Mouse (Mus musculus) CH12.LX (cell line): ENCODE measurements around the gene Hbp1. TPM values are rescaled to one million over a fixed set of nuclear protein-coding genes. Genes with fewer than 3 reads are reported as not detected.

Source experiments
- DNase-seq: peaks from one replicate; pipeline ENCODE4 v3.0.0-alpha.2; 2013; ENCODE audit errors: extremely low read depth
- H3K27ac ChIP-seq: 2 replicates; pipeline ENCODE4 v1.5.1; 2012; ENCODE audit warnings: low read depth, mild to moderate bottlenecking, control low read depth, moderate library complexity; ENCODE audit not compliant: insufficient read depth
- H3K27me3 ChIP-seq: replicated peaks from 2 replicates; pipeline ENCODE3; 2012; ENCODE audit warnings: inconsistent platforms
- H3K36me3 ChIP-seq, 2 experiments: replicated peaks in 1 of 2; 2 replicates each; pipeline versions ENCODE3 to v1.6.1; 2012; ENCODE audit warnings: inconsistent platforms in 1 of 2, low read length in 1 of 2, mild to moderate bottlenecking in 1 of 2, mixed read lengths in 1 of 2, moderate library complexity in 1 of 2; ENCODE audit not compliant: control insufficient read depth in 1 of 2, insufficient read depth in 1 of 2
- H3K4me1 ChIP-seq, 2 experiments: 2 replicates each; pipeline ENCODE4 v1.6.1; 2012; ENCODE audit warnings: inconsistent platforms in 1 of 2, moderate library complexity in 1 of 2; ENCODE audit not compliant: insufficient read depth in 2 of 2, control insufficient read depth in 1 of 2
- H3K4me2 ChIP-seq: 2 replicates; pipeline ENCODE4 v1.6.1; 2012; ENCODE audit warnings: low read depth, mild to moderate bottlenecking, control low read depth; ENCODE audit not compliant: poor library complexity, insufficient read depth, severe bottlenecking
- H3K4me3 ChIP-seq, 3 experiments: fragments of 150-350 bp in 1 of 3; sonication (generic) in 1 of 3; replicated peaks in 1 of 3; 2 replicates each; pipeline versions ENCODE3 to v1.5.1; 2011 to 2012; ENCODE audit warnings: low read depth in 2 of 3, low read length in 2 of 3, mild to moderate bottlenecking in 2 of 3, moderate library complexity in 2 of 3, control low read depth in 1 of 3, improper control_type of control experiment in 1 of 3, inconsistent platforms in 1 of 3, mixed read lengths in 1 of 3; ENCODE audit not compliant: poor library complexity in 1 of 3
- H3K79me2 ChIP-seq: replicated peaks from 2 replicates; pipeline ENCODE4 v1.6.1; 2012; ENCODE audit warnings: mild to moderate bottlenecking, moderate library complexity; ENCODE audit not compliant: control insufficient read depth, poor library complexity, insufficient read depth, severe bottlenecking; ENCODE audit errors: extremely low read depth
- H3K9ac ChIP-seq: 2 replicates; pipeline ENCODE4 v1.6.1; 2012; ENCODE audit warnings: low read depth, mild to moderate bottlenecking, control low read depth, moderate library complexity; ENCODE audit not compliant: insufficient read depth
- H3K9me3 ChIP-seq: replicated peaks from 2 replicates; pipeline ENCODE3; 2012; ENCODE audit warnings: low read length, inconsistent platforms, mixed read lengths
- CHD1 ChIP-seq: IDR thresholded peaks from 2 replicates; pipeline ENCODE4 v1.6.1; 2012; ENCODE audit warnings: low read depth, low read length, improper control_type of control experiment, inconsistent platforms
- CHD2 ChIP-seq: IDR thresholded peaks from 2 replicates; pipeline ENCODE4 v1.6.1; 2011; ENCODE audit warnings: low read length, improper control_type of control experiment
- CTCF ChIP-seq, 2 experiments: IDR thresholded peaks in 1 of 2; conservative IDR thresholded peaks in 1 of 2; 2 replicates each; pipeline ENCODE4 v1.5.1; 2011 to 2012; ENCODE audit warnings: low read depth in 2 of 2, low read length in 2 of 2, improper control_type of control experiment in 1 of 2, inconsistent platforms in 1 of 2, mild to moderate bottlenecking in 1 of 2, moderate library complexity in 1 of 2
- E2F4 ChIP-seq: IDR thresholded peaks from 2 replicates; pipeline ENCODE4 v1.6.1; 2011; ENCODE audit warnings: low read depth, low read length, improper control_type of control experiment; ENCODE audit not compliant: insufficient replicate concordance
- EP300 ChIP-seq: IDR thresholded peaks from 2 replicates; pipeline ENCODE4 v1.6.1; 2011; ENCODE audit warnings: low read length, improper control_type of control experiment
- HCFC1 ChIP-seq: IDR thresholded peaks from 2 replicates; pipeline ENCODE4 v1.6.1; 2012; ENCODE audit warnings: low read depth, mild to moderate bottlenecking, inconsistent platforms, low read length, improper control_type of control experiment
- IRF4 ChIP-seq: IDR thresholded peaks from 2 replicates; pipeline ENCODE4 v1.6.1; 2014; ENCODE audit warnings: low read depth, mild to moderate bottlenecking, inconsistent platforms, low read length, improper control_type of control experiment
- JUN ChIP-seq: IDR thresholded peaks from 2 replicates; pipeline ENCODE4 v1.6.1; 2011; ENCODE audit warnings: low read depth, mild to moderate bottlenecking, low read length, improper control_type of control experiment, moderate library complexity; ENCODE audit not compliant: insufficient read depth
- JUND ChIP-seq: conservative IDR thresholded peaks from 2 replicates; pipeline ENCODE4 v1.6.1; 2011; ENCODE audit warnings: low read depth, low read length, improper control_type of control experiment
- KAT2A ChIP-seq: IDR thresholded peaks from 2 replicates; pipeline ENCODE4 v1.6.1; 2012; ENCODE audit warnings: low read length, improper control_type of control experiment, inconsistent platforms; ENCODE audit not compliant: insufficient replicate concordance
- MEF2A ChIP-seq: IDR thresholded peaks from 2 replicates; pipeline ENCODE4 v1.6.1; 2014; ENCODE audit warnings: low read depth, mild to moderate bottlenecking, inconsistent platforms, low read length, improper control_type of control experiment, borderline replicate concordance
- MXI1 ChIP-seq: IDR thresholded peaks from 2 replicates; pipeline ENCODE4 v1.6.1; 2011; ENCODE audit warnings: mild to moderate bottlenecking, low read depth, low read length, improper control_type of control experiment
- NELFE ChIP-seq: IDR thresholded peaks from 2 replicates; pipeline ENCODE4 v1.6.1; 2011; ENCODE audit warnings: low read depth, low read length, improper control_type of control experiment
- NRF1 ChIP-seq: IDR thresholded peaks from 2 replicates; pipeline ENCODE4 v1.6.1; 2014; ENCODE audit warnings: low read depth, mild to moderate bottlenecking, inconsistent platforms, low read length, improper control_type of control experiment, moderate library complexity
- PAX5 ChIP-seq: IDR thresholded peaks from 2 replicates; pipeline ENCODE4 v1.6.1; 2012; ENCODE audit warnings: low read length, inconsistent platforms, mixed read lengths
- RAD21 ChIP-seq: IDR thresholded peaks from 2 replicates; pipeline ENCODE4 v1.6.1; 2011; ENCODE audit warnings: low read depth, mild to moderate bottlenecking, low read length, improper control_type of control experiment, moderate library complexity
- RCOR1 ChIP-seq: conservative IDR thresholded peaks from 2 replicates; pipeline ENCODE4 v1.6.1; 2012; ENCODE audit warnings: low read depth, mild to moderate bottlenecking, inconsistent platforms, low read length, improper control_type of control experiment
- SMC3 ChIP-seq: IDR thresholded peaks from 2 replicates; pipeline ENCODE4 v1.6.1; 2011; ENCODE audit warnings: low read depth, low read length, improper control_type of control experiment
- TBP ChIP-seq: conservative IDR thresholded peaks from 2 replicates; pipeline ENCODE4 v1.6.1; 2011; ENCODE audit warnings: low read depth, low read length, improper control_type of control experiment
- UBTF ChIP-seq: IDR thresholded peaks from 2 replicates; pipeline ENCODE4 v1.6.1; 2012; ENCODE audit warnings: low read depth, mild to moderate bottlenecking, inconsistent platforms, low read length, improper control_type of control experiment, moderate library complexity
- USF1 ChIP-seq: IDR thresholded peaks from 2 replicates; pipeline ENCODE4 v1.6.1; 2014; ENCODE audit warnings: low read depth, mild to moderate bottlenecking, inconsistent platforms, low read length, improper control_type of control experiment
- USF2 ChIP-seq: conservative IDR thresholded peaks from 2 replicates; pipeline ENCODE4 v1.6.1; 2011; ENCODE audit warnings: low read depth, low read length, improper control_type of control experiment
- ZC3H11A ChIP-seq: IDR thresholded peaks from 2 replicates; pipeline ENCODE4 v1.6.1; 2012; ENCODE audit warnings: low read depth, mild to moderate bottlenecking, inconsistent platforms, low read length, improper control_type of control experiment
- ZNF384 ChIP-seq: IDR thresholded peaks from 2 replicates; pipeline ENCODE4 v1.6.1; 2012; ENCODE audit warnings: low read depth, low read length, improper control_type of control experiment, inconsistent platforms
- dilution Hi-C: fragments of 300-500 bp; cut with MboI; formaldehyde crosslinking; loops from 2 replicates; pipeline ENCODE4 v1.14.3; 2020; ENCODE audit warnings: low sequenced_read_pairs; ENCODE audit not compliant: extremely low pct_unique_long_range_greater_than_20kb, extremely low pct_ligation_motif_present
- in situ Hi-C: fragments of 300-500 bp; cut with MboI; formaldehyde crosslinking; loops from 3 replicates; pipeline ENCODE4 v1.14.3; 2019; ENCODE audit warnings: low sequenced_read_pairs, low pct_ligation_motif_present, low pct_unique_long_range_greater_than_20kb, mixed read lengths
- polyA plus RNA-seq: library from polyadenylated mRNA; unstranded; fragments of >175 nt; gene quantifications from 2 replicates; pipeline ENCODE4 v1.2.1, GENCODE M21; 2012; ENCODE audit warnings: low read depth; ENCODE audit not compliant: insufficient read length
- total RNA-seq, 2 experiments: library from RNA; depleted of rRNA; stranded (reverse); fragments of 300-350 nt in 1 of 2; fragments of >200 nt in 1 of 2; gene quantifications; 2 replicates each; pipeline ENCODE4 v1.2.3; 2012 to 2014

Hbp1 gene
- total and polyA plus RNA-seq, 3 experiments = 16.0 to 24.4 (median 17.0) TPM

- in situ Hi-C loops (no loop called here), dilution Hi-C loops (no loop called here)
- Histone ChIP-seq H3K9ac (no peak overlapping the region), H3K9me3 (no peaks in the 10 kb centered on the region), H3K79me2 (no peaks in the 10 kb centered on the region), H3K4me1 (no peaks in the 10 kb centered on the region), H3K27ac (no peak overlapping the region), H3K4me2 (no peak overlapping the region), H3K4me3 (no peak overlapping the region), H3K27me3 (no peaks in the 10 kb centered on the region), H3K36me3 (no peaks in the 10 kb centered on the region)
- peak; percentile 64 for DNase-seq
- TF ChIP-seq HCFC1 (no peak), SMC3 (peak; percentile 100), NELFE (peak; percentile 73; the same call in 1 of the 2 replicates), RCOR1 (no peak), CHD2 (no peak), JUN (no peak), USF1 (no peak), MXI1 (no peak), CTCF (conservative IDR thresholded peaks at IDR 0.05 in 1 of 2, IDR thresholded peaks at IDR 0.05 in 1 of 2; ENCODE audit: low read depth in 2 of 2, low read length in 2 of 2) (peak; percentile 60 to 100), EP300 (no peak), E2F4 (no peak), IRF4 (peak; percentile 80), ZC3H11A (peak; percentile 100), JUND (peak; percentile 60; the same call in 1 of the 2 replicates), ZNF384 (peak; percentile 80)
These were observed 17.2 kb upstream of the Hbp1 start for GRCm38 (mm10) chr12:31967536-31967935.

GRCm38 (mm10) chr12:31966405-31966804, 16.1 kb upstream of the Hbp1 start:
- H3K27ac ChIP-seq = no peak overlapping the region

More at GRCm38 (mm10) chr12:31966405-31966804, 16.1 kb upstream of the Hbp1 start:
- TF ChIP-seq RAD21 = no peak
- TF ChIP-seq KAT2A = no peak
- no peak for TF ChIP-seq USF1
- TF ChIP-seq HCFC1 = no peak
- no peak for TF ChIP-seq NRF1
- no peak for TF ChIP-seq USF2
- no peak for TF ChIP-seq TBP
- no peak for TF ChIP-seq MEF2A
- TF ChIP-seq UBTF = no peak
- no peak for TF ChIP-seq CHD2
- TF ChIP-seq CHD1 = no peak
- no peak for TF ChIP-seq NELFE
- TF ChIP-seq IRF4 = no peak
- no peak for TF ChIP-seq PAX5
- TF ChIP-seq, all 38 proteins: peak for 0
- H3K9ac ChIP-seq = no peak overlapping the region
- no peaks in the 10 kb centered on the region for H3K36me3 ChIP-seq
- no peak overlapping the region for H3K4me3 ChIP-seq
- no peaks in the 10 kb centered on the region for H3K4me1 ChIP-seq
- in situ Hi-C loops = no loop called here
- no peaks in the 10 kb centered on the region for H3K9me3 ChIP-seq
- DNase-seq = no peak
- H3K4me2 ChIP-seq = no peak overlapping the region
- dilution Hi-C loops = no loop called here
- H3K27me3 ChIP-seq = no peaks in the 10 kb centered on the region
- H3K79me2 ChIP-seq = no peaks in the 10 kb centered on the region
